Mouse (Mus musculus) lung, adult 10 weeks (tissue): ENCODE data around the gene Gm11568. TPM values are rescaled to one million over a fixed set of nuclear protein-coding genes. Genes with fewer than 3 reads are reported as not detected.

ENCODE experiments used
- polyA plus RNA-seq: library from polyadenylated mRNA; stranded (reverse); fragments of 350-450 nt; fragmentation: Illumina TruSeq; extraction: RNeasy Lipid Tissue Mini Kit (QIAGEN cat#74804); gene quantifications from one replicate; pipeline ENCODE4 v1.2.3, GENCODE M21; 2014; ENCODE audit warnings: low read depth, low replicate concordance; ENCODE audit not compliant: insufficient read depth

Gm11568 gene
- polyA plus RNA-seq = not detected

DNA sequence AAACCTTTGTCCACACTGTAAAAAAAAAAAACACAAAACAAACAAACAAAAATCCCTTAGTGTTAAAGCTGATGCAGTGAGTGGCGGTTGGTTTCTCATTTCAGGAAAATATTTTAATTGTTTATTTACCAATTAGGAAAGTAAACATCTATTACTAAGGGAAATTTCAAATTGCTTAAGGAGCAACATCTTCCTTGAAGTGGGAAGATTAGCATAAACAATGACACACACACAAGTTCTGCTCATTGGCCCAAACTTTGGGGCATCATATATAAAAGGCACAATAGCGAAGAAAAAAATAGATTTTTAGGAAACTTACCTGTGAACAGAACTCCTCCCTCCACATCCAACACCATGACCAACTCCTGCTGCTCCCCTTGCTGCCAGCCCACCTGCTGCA, at the start of gene Gm11568:
Gene Gm11568, plus strand, starts transcription at position 301 of the 400 bp plus-strand sequence.

GRCm38 (mm10) chr11:99809792-99810191, 47.9 kb upstream of the Gm11568 start, which contains the start of gene Krtap4-13:
TSS of gene Krtap4-13 (minus strand) at chr11:99809892.

GRCm38 (mm10) chr11:99815566-99815965, 42.2 kb upstream of the Gm11568 start, which contains the start of gene Gm11564:
TSS of gene Gm11564 (minus strand) at chr11:99815666.

GRCm38 (mm10) chr11:99837966-99838365, 19.8 kb upstream of the Gm11568 start, which contains the start of gene 2300003K06Rik:
TSS of gene 2300003K06Rik (minus strand) at chr11:99838066.

DNA sequence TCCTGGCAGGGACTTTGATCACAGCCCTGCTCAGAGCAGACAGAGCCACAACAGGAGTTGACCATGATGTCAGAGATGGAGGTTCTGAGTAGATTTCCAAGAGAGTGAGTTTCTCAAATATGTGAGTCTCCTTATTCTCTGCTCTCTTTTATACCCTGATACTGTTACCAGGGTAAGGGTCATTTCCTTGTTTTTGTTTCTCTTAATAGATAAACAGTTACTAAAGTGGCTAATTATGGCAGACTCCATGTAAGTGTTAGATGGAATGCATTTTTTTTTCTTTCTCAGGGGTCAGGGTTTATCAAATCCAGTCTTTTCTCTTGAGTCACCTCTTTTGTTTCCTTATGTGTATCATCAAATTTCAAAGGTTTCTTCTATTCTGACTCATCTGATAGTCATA, 6.2 kb upstream of the Gm11568 start, which contains the start of gene Krtap4-16:
Gene Krtap4-16, minus strand, starts transcription at position 101 of the 400 bp plus-strand sequence.

GRCm38 (mm10) chr11:99864176-99864575, 6.5 kb downstream of the Gm11568 start, which contains the start of gene Gm11559:
TSS of gene Gm11559 (plus strand) at chr11:99864476.

DNA sequence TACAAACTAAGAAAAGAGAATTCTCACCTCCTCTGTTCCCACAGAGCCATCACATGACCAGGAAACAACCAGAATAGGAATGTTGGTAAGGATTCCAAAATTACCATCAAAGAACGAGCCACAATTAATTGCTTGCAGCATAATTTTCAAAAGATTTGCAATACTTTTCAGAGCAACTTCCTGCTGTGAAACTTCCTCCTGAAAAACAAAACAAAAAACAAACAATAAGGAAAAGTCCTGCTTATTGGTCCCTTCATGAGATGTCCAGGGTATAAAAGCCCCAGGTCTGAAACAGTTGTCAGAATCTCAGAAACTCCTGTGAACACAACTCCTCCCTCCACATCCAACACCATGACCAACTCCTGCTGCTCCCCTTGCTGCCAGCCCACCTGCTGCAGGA, 15.4 kb downstream of the Gm11568 start, which contains the start of gene Krtap9-1:
Gene Krtap9-1, plus strand, starts transcription at position 301 of the 400 bp plus-strand sequence.

DNA sequence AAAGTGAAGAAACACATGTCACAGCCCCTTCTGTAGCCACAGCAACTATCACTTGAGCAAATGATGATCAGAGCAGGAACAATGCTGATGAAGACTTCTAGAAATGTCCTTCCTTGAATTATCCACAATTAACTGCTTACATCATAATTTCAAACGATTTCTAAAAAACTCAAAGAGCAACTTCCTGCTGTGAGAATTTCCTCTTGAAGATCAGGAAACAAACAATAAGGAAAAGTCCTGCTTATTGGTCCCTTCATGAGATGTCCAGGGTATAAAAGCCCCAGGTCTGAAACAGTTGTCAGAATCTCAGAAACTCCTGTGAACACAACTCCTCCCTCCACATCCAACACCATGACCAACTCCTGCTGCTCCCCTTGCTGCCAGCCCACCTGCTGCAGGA, 21.2 kb downstream of the Gm11568 start, which contains the start of gene Gm11567:
Gene Gm11567, plus strand, starts transcription at position 301 of the 400 bp plus-strand sequence.

DNA sequence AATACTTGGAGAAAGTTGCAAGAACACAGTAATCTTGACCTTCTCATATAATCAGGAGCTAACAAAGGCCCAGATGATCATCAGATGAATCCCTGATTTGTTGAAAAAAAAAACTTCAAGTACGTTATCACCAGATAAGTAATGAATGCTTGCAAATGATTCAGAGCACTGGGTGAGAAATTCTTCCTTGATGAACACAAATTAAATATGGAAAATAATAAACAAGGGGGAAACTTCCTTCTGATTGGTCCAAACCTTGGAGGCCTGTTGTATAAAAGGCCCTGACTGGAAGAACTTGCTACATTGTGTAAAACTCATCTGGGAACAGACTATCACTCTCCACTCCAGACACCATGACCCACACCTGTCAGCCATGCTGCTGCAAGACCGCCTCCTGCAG, 49.9 kb downstream of the Gm11568 start, which contains the start of gene Krtap31-1:
Gene Krtap31-1, plus strand, starts transcription at position 301 of the 400 bp plus-strand sequence.

Other genes starting within 250 kb of the Gm11568 start
- gene Gm11937, start 247.7 kb upstream of the Gm11568 start, polyA plus RNA-seq = not detected
- not detected for gene Krtap2-4, start 243.1 kb upstream of the Gm11568 start, polyA plus RNA-seq
- gene Gm11562, start 237.5 kb upstream of the Gm11568 start, polyA plus RNA-seq = not detected
- gene Krtap4-1, start 229.7 kb upstream of the Gm11568 start, polyA plus RNA-seq = not detected
- gene Krtap4-2, start 222.8 kb upstream of the Gm11568 start, polyA plus RNA-seq = not detected
- gene Krtap4-7, start 213.8 kb upstream of the Gm11568 start, polyA plus RNA-seq = not detected
- not detected for gene Gm11555, start 207.7 kb upstream of the Gm11568 start, polyA plus RNA-seq
- not detected for gene Gm11563, start 199.0 kb upstream of the Gm11568 start, polyA plus RNA-seq
- gene Krtap4-6, start 192.0 kb upstream of the Gm11568 start, polyA plus RNA-seq = not detected
- gene Gm14190, start 167.2 kb upstream of the Gm11568 start, polyA plus RNA-seq = not detected
- gene Gm14180, start 123.6 kb upstream of the Gm11568 start, polyA plus RNA-seq = not detected
- not detected for gene Gm11595, start 85.0 kb upstream of the Gm11568 start, polyA plus RNA-seq
- gene Krtap4-8, start 77.2 kb upstream of the Gm11568 start, polyA plus RNA-seq = not detected
- not detected for gene Krtap4-9, start 72.7 kb upstream of the Gm11568 start, polyA plus RNA-seq
- not detected for gene Gm11596, start 64.5 kb upstream of the Gm11568 start, polyA plus RNA-seq
- gene Gm11569, start 59.0 kb upstream of the Gm11568 start, polyA plus RNA-seq = not detected
- not detected for gene Gm11554, start 53.5 kb upstream of the Gm11568 start, polyA plus RNA-seq
- gene Krtap4-13, start 48.0 kb upstream of the Gm11568 start, polyA plus RNA-seq = not detected
- gene Gm11564, start 42.3 kb upstream of the Gm11568 start, polyA plus RNA-seq = not detected
- gene 2300003K06Rik, start 19.9 kb upstream of the Gm11568 start, polyA plus RNA-seq = not detected
- not detected for gene Krtap4-16, start 6.3 kb upstream of the Gm11568 start, polyA plus RNA-seq
- gene Gm11559, start 6.6 kb downstream of the Gm11568 start, polyA plus RNA-seq = not detected
- gene Krtap9-1, start 15.5 kb downstream of the Gm11568 start, polyA plus RNA-seq = not detected
- not detected for gene Gm11567, start 21.3 kb downstream of the Gm11568 start, polyA plus RNA-seq
- not detected for gene Krtap31-1, start 50.0 kb downstream of the Gm11568 start, polyA plus RNA-seq
- not detected for gene Gm11565, start 56.8 kb downstream of the Gm11568 start, polyA plus RNA-seq
- not detected for gene Krtap31-2, start 78.4 kb downstream of the Gm11568 start, polyA plus RNA-seq
- not detected for gene Krtap9-5, start 90.6 kb downstream of the Gm11568 start, polyA plus RNA-seq
- not detected for gene Krtap29-1, start 121.1 kb downstream of the Gm11568 start, polyA plus RNA-seq
- not detected for gene Krtap16-1, start 128.7 kb downstream of the Gm11568 start, polyA plus RNA-seq
- 4.2 TPM for gene Krtap17-1, start 136.1 kb downstream of the Gm11568 start, polyA plus RNA-seq
- gene Krt33a, start 158.3 kb downstream of the Gm11568 start, polyA plus RNA-seq = not detected
- not detected for gene Krt33b, start 172.0 kb downstream of the Gm11568 start, polyA plus RNA-seq
- 0.14 TPM for gene Krt34, start 183.6 kb downstream of the Gm11568 start, polyA plus RNA-seq
- not detected for gene Krt31, start 192.6 kb downstream of the Gm11568 start, polyA plus RNA-seq
- gene Krt32, start 230.3 kb downstream of the Gm11568 start, polyA plus RNA-seq = not detected
- gene Krt35, start 238.3 kb downstream of the Gm11568 start, polyA plus RNA-seq = not detected
- not detected for gene Krt36, start 247.7 kb downstream of the Gm11568 start, polyA plus RNA-seq